Mouse (Mus musculus) liver, embryonic 16.5 days (tissue): ENCODE data around the gene Sumo1. TPM values are rescaled to one million over a fixed set of nuclear protein-coding genes. Genes with fewer than 3 reads are reported as not detected.

ENCODE experiments used
- ATAC-seq: fragments of 200-750 bp; cut with Nextera tagmentation; 2 replicates; pipeline ENCODE4 v1.8.0; 2017; ENCODE audit warnings: low read depth, mild to moderate bottlenecking, moderate number of reproducible peaks, moderate library complexity
- H3K27ac ChIP-seq: fragments of 300-500 bp; sonication (generic); 2 replicates; pipeline ENCODE4 v1.5.1; 2014; ENCODE audit warnings: mild to moderate bottlenecking, low read length
- H3K27me3 ChIP-seq: fragments of 300-500 bp; sonication (generic); 2 replicates; pipeline ENCODE4 v1.6.1; 2014; ENCODE audit warnings: low read depth, low read length, mixed read lengths; ENCODE audit not compliant: control insufficient read depth, insufficient read depth
- H3K36me3 ChIP-seq: fragments of 300-500 bp; sonication (generic); 2 replicates; pipeline ENCODE4 v1.6.1; 2014; ENCODE audit warnings: mild to moderate bottlenecking; ENCODE audit not compliant: control insufficient read depth, insufficient read depth
- H3K4me1 ChIP-seq: fragments of 300-500 bp; sonication (generic); 2 replicates; pipeline ENCODE4 v1.6.1; 2014; ENCODE audit warnings: low read depth, low read length, mixed read lengths; ENCODE audit not compliant: control insufficient read depth
- H3K4me2 ChIP-seq: fragments of 300-500 bp; sonication (generic); 2 replicates; pipeline ENCODE4 v1.6.1; 2014; ENCODE audit warnings: low read depth, low read length, mixed read lengths
- H3K4me3 ChIP-seq: fragments of 300-500 bp; sonication (generic); 2 replicates; pipeline ENCODE4 v1.5.1; 2014; ENCODE audit warnings: low read depth, mild to moderate bottlenecking, low read length
- H3K9ac ChIP-seq: fragments of 300-500 bp; sonication (generic); 2 replicates; pipeline ENCODE4 v1.6.1; 2014; ENCODE audit warnings: low read depth, low read length
- H3K9me3 ChIP-seq: fragments of 300-500 bp; sonication (generic); replicated peaks from 2 replicates; pipeline ENCODE4 v1.6.1; 2016; ENCODE audit warnings: low read length; ENCODE audit not compliant: control insufficient read depth
- WGBS: fragments of 180-500 bp; shearing (Covaris S2); extraction: QIAGEN DNeasy Blood & Tissue Kit; methylation state at CpG from one replicate; pipeline ENCODE4 v1.1.7; 2014; ENCODE audit not compliant: insufficient replicate concordance; 5-methylcytosine and 5-hydroxymethylcytosine counted together
- polyA plus RNA-seq: library from polyadenylated mRNA; unstranded; fragments of >200 nt; fragmentation: Nextera tagmentation; extraction: Ambion mirVana; gene quantifications from 2 replicates; pipeline ENCODE4 v1.2.1, GENCODE M21; 2015

Sumo1 gene
- polyA plus RNA-seq, 1 experiment from 2014 or later = 90.3 TPM

- Histone ChIP-seq H3K4me1 (no peaks in the 10 kb centered on the region), H3K4me3 (no peak overlapping the region), H3K9ac (no peak overlapping the region), H3K36me3 (no peaks in the 10 kb centered on the region), H3K9me3 (no peaks in the 10 kb centered on the region), H3K4me2 (no peak overlapping the region), H3K27ac (no peak overlapping the region), H3K27me3 (no peaks in the 10 kb centered on the region)
- ATAC-seq = no peak
- WGBS = 25% methylated on average over 5 of the region's 5 CpGs
Observed at GRCm38 (mm10) chr1:59565804-59566203, 104.8 kb downstream of the Sumo1 start.

- Histone ChIP-seq H3K9ac (no peak overlapping the region), H3K4me3 (no peak overlapping the region), H3K4me1 (no peaks in the 10 kb centered on the region), H3K27ac (no peak overlapping the region), H3K4me2 (no peak overlapping the region), H3K36me3 (no peaks in the 10 kb centered on the region), H3K27me3 (no peaks in the 10 kb centered on the region), H3K9me3 (no peaks in the 10 kb centered on the region)
- 51% methylated on average over 2 of the region's 2 CpGs for WGBS
- ATAC-seq = no peak
Observed at GRCm38 (mm10) chr1:59563581-59563980, 107.1 kb downstream of the Sumo1 start.

GRCm38 (mm10) chr1:59553708-59554107 is 116.9 kb downstream of the Sumo1 start:
- WGBS = 64% methylated on average over 5 of the region's 5 CpGs
- Histone ChIP-seq H3K27ac (no peak overlapping the region), H3K4me1 (no peaks in the 10 kb centered on the region), H3K4me2 (no peak overlapping the region), H3K4me3 (no peak overlapping the region), H3K27me3 (no peaks in the 10 kb centered on the region), H3K36me3 (no peaks in the 10 kb centered on the region), H3K9ac (no peak overlapping the region), H3K9me3 (no peaks in the 10 kb centered on the region)
- ATAC-seq = no peak

GRCm38 (mm10) chr1:59550996-59551395 is 119.6 kb downstream of the Sumo1 start:
- Histone ChIP-seq H3K4me1 (no peaks in the 10 kb centered on the region), H3K4me3 (no peak overlapping the region), H3K36me3 (no peaks in the 10 kb centered on the region), H3K9me3 (no peaks in the 10 kb centered on the region), H3K27me3 (no peaks in the 10 kb centered on the region), H3K9ac (no peak overlapping the region), H3K27ac (no peak overlapping the region), H3K4me2 (no peak overlapping the region)
- no peak for ATAC-seq
- WGBS = 65% methylated on average over 11 of the region's 11 CpGs

GRCm38 (mm10) chr1:59550227-59550626 is 120.4 kb downstream of the Sumo1 start:
- Histone ChIP-seq H3K9ac (no peak overlapping the region), H3K27ac (no peak overlapping the region), H3K27me3 (no peaks in the 10 kb centered on the region), H3K4me1 (no peaks in the 10 kb centered on the region), H3K4me2 (no peak overlapping the region), H3K4me3 (no peak overlapping the region), H3K9me3 (no peaks in the 10 kb centered on the region), H3K36me3 (no peaks in the 10 kb centered on the region)
- no peak for ATAC-seq
- WGBS = 17% methylated on average over 6 of the region's 6 CpGs

- 62% methylated on average over 7 of the region's 7 CpGs for WGBS
- Histone ChIP-seq H3K27ac (no peak overlapping the region), H3K9me3 (no peaks in the 10 kb centered on the region), H3K4me2 (no peak overlapping the region), H3K27me3 (no peaks in the 10 kb centered on the region), H3K4me3 (no peak overlapping the region), H3K4me1 (no peaks in the 10 kb centered on the region), H3K9ac (no peak overlapping the region), H3K36me3 (no peaks in the 10 kb centered on the region)
- ATAC-seq = no peak
Observed at GRCm38 (mm10) chr1:59549036-59549675, 121.5 kb downstream of the Sumo1 start.

- Histone ChIP-seq H3K4me2 (no peak overlapping the region), H3K27ac (no peak overlapping the region), H3K36me3 (no peaks in the 10 kb centered on the region), H3K9ac (no peak overlapping the region), H3K9me3 (no peaks in the 10 kb centered on the region), H3K4me3 (no peak overlapping the region), H3K27me3 (no peaks in the 10 kb centered on the region), H3K4me1 (no peaks in the 10 kb centered on the region)
- WGBS = 67% methylated on average over 5 of the region's 5 CpGs
- ATAC-seq = no peak
Observed at GRCm38 (mm10) chr1:59548486-59548885, 122.1 kb downstream of the Sumo1 start.

- Histone ChIP-seq H3K4me2 (no peak overlapping the region), H3K9me3 (no peaks in the 10 kb centered on the region), H3K4me3 (no peak overlapping the region), H3K27ac (no peak overlapping the region), H3K27me3 (no peaks in the 10 kb centered on the region), H3K4me1 (no peaks in the 10 kb centered on the region), H3K36me3 (no peaks in the 10 kb centered on the region), H3K9ac (no peak overlapping the region)
- no peak for ATAC-seq
- WGBS = 43% methylated on average over 8 of the region's 8 CpGs
Observed at GRCm38 (mm10) chr1:59543911-59544310, 126.7 kb downstream of the Sumo1 start.

- no peaks in the 10 kb centered on the region for H3K36me3 ChIP-seq
- H3K9ac ChIP-seq = no peak overlapping the region
- H3K4me2 ChIP-seq = no peak overlapping the region
- H3K9me3 ChIP-seq = no peaks in the 10 kb centered on the region
- no peaks in the 10 kb centered on the region for H3K4me1 ChIP-seq
- H3K4me3 ChIP-seq = no peak overlapping the region
- ATAC-seq = no peak
- no peaks in the 10 kb centered on the region for H3K27me3 ChIP-seq
- no peak overlapping the region for H3K27ac ChIP-seq
- 47% methylated on average over 6 of the region's 6 CpGs for WGBS
Observed at GRCm38 (mm10) chr1:59542231-59542630, 128.4 kb downstream of the Sumo1 start.
